8 mouse cellular contexts compared by ENCODE assay signal in the genomic region with DNA sequence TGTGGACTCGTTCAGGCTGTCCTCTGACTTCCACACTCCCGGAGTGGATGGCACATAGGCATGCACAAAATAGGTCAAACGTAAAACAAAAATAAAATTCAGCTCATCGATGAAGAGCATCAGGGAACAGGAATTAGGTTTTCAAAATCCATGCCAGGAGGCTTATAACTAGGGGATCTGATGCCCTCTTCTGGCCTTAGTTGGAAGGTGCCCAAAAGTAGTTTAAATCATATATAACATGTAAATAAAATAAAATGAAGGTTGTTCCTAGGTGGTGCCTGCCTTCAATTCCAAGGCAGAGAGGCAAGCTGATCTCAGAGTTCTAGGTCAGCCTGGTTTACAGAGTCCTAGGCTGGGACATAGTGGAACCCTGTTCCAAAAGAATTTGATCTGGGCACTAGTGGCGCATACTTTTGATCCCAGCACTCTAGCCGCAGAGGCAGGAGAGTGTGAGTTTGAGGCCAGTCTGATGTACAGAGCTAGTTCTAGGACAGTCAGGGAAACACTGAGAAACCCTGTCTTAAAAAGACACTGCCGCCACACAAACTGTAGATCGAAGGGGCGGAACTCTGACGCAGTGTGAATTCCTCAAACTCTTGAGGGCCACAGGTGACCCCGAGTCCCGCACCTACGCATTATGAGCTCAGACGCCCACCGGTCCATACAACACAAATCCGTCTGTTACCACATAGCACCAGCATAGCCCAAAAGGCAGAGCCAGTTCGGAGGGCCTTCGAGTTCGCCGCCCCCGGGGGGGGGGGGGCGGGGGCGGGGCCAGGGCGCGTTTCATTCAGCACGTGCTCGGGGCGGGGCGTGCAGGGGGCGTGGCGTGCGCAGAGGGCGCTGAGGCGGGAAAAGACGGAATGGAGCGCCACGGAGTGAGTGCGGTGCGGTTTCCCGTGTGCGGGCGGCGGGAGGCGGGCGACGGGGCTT. TPM values are rescaled to one million over a fixed set of nuclear protein-coding genes. Genes with fewer than 3 reads are reported as not detected.
DNase-seq lines count a peak whose midpoint lies in the region; ATAC-seq and TF ChIP-seq lines count a peak whose summit lies in the region.

A gene (plus strand): TSS at position 736 of the 933 bp plus-strand sequence.

- 14% methylated on average over 44 of the region's 46 CpGs for WGBS in limb, embryonic 10.5 days
- 15% methylated on average over 46 of the region's 46 CpGs for WGBS in midbrain, embryonic 10.5 days
- 5% methylated on average over 44 of the region's 46 CpGs for WGBS in small intestine, adult 2 months

- H3K36me3 ChIP-seq in limb, embryonic 10.5 days = peaks cover 33% of the 10 kb centered on the region
- peaks cover 40% of the 10 kb centered on the region for H3K36me3 ChIP-seq in midbrain, embryonic 10.5 days
- H3K36me3 ChIP-seq in small intestine, adult 2 months (ENCODE audit: control insufficient read depth, insufficient read depth, low read length) = peaks cover 22% of the 10 kb centered on the region

- no peaks in the 10 kb centered on the region for H3K9me3 ChIP-seq in limb, embryonic 10.5 days (replicated peaks)
- H3K9me3 ChIP-seq in midbrain, embryonic 10.5 days (replicated peaks) = no peaks in the 10 kb centered on the region

- no peak for TF ChIP-seq CTCF in small intestine, adult 2 months (IDR thresholded peaks at IDR 0.05; ENCODE audit: extremely low read depth, insufficient read length, insufficient replicate concordance, low read depth, low read length)

- ATAC-seq in frontal cortex, adult (ENCODE audit: low TSS enrichment) = 0 out of 2 replicates have a peak, but pooled peaks have one; percentile 22
- peak; percentile 79 for ATAC-seq in inflammation-experienced regulatory T-cells, adult 6 months

- no peak for TF ChIP-seq POLR2A in small intestine, adult 2 months (IDR thresholded peaks at IDR 0.05; ENCODE audit: low read depth, low read length)

- no peak for DNase-seq in frontal cortex, postnatal 25 days (ENCODE audit: low spot score in 2 of 2)
- DNase-seq in cerebellum, postnatal 36 days = peak; percentile 39 to 70
- peak; percentile 80 for DNase-seq in gastrocnemius, postnatal 14 days
- peak; percentile 86 for DNase-seq in limb, embryonic 10.5 days (ENCODE audit: low spot score)
- DNase-seq in midbrain, embryonic 10.5 days (ENCODE audit: low spot score) = peak; percentile 76

- intact Hi-C loops in gastrocnemius, postnatal 14 days (cut with DNase I; ENCODE audit: low total_unique reads) = no loop called here

- H3K4me3 ChIP-seq in limb, embryonic 10.5 days = peak within 1 kb of the TSS; percentile 59
- H3K4me3 ChIP-seq in midbrain, embryonic 10.5 days = peak within 1 kb of the TSS; percentile 56
- H3K4me3 ChIP-seq in small intestine, adult 2 months (ENCODE audit: low read depth, low read length) = peak within 1 kb of the TSS; percentile 67

- peaks cover 12% of the 10 kb centered on the region for H3K27me3 ChIP-seq in limb, embryonic 10.5 days (ENCODE audit: low read depth, poor library complexity, severe bottlenecking)
- peaks cover 24% of the 10 kb centered on the region for H3K27me3 ChIP-seq in midbrain, embryonic 10.5 days (ENCODE audit: low read depth, poor library complexity, severe bottlenecking)
- H3K27me3 ChIP-seq in small intestine, adult 2 months (ENCODE audit: control insufficient read depth, insufficient read depth, low read length) = no peaks in the 10 kb centered on the region

- peak within 1 kb of the TSS; percentile 84 for H3K27ac ChIP-seq in limb, embryonic 10.5 days
- peak within 1 kb of the TSS; percentile 77 for H3K27ac ChIP-seq in midbrain, embryonic 10.5 days (replicated peaks)
- no peak within 1 kb of the TSS for H3K27ac ChIP-seq in small intestine, adult 2 months (ENCODE audit: insufficient read depth, low read depth, low read length)

- peaks cover 16% of the 10 kb centered on the region for H3K4me1 ChIP-seq in limb, embryonic 10.5 days
- H3K4me1 ChIP-seq in midbrain, embryonic 10.5 days = peaks cover 15% of the 10 kb centered on the region
- H3K4me1 ChIP-seq in small intestine, adult 2 months (ENCODE audit: control insufficient read depth, insufficient read depth, insufficient read length, low read length) = peaks cover 8% of the 10 kb centered on the region

RNA-seq across cellular contexts. Expression of the gene that starts here (rescaled TPM):
- 1 to 10 TPM; 2.1 to 2.6 TPM for total RNA-seq in gastrocnemius, postnatal 14 days (2021)
- 10 to 100 TPM in 1 of 3 experiments, 1 to 10 TPM in 2; 4.3 to 19.0 (median 6.8) TPM for polyA plus RNA-seq in inflammation-experienced regulatory T-cells, adult 6 months (2017; shearing (Covaris generic))
- polyA plus RNA-seq in limb, embryonic 10.5 days (2016; fragmentation: Nextera tagmentation; extraction: Ambion mirVana) = 92.8 and 99.5 TPM in 2 replicates
- 64.7 and 71.7 TPM in 2 replicates for polyA plus RNA-seq in midbrain, embryonic 10.5 days (2016; fragmentation: Nextera tagmentation; extraction: Ambion mirVana)
- polyA plus RNA-seq in small intestine, adult 2 months (2012; rRNA removed) = 0.60 and 2.1 TPM in 2 replicates

Comparison
In these comparisons a context has a peak if more than half of its experiments do, and no peak if none do; other contexts are left out.
1. DNase-seq: peak in cerebellum, postnatal 36 days (2 of 2), gastrocnemius, postnatal 14 days (single experiment), limb, embryonic 10.5 days (single experiment) and midbrain, embryonic 10.5 days (single experiment); none in frontal cortex, postnatal 25 days (0 of 2).
2. Peak in every context shown above with its lines, with median percentiles within 50 percentile points of each other: H3K4me3 ChIP-seq.